Mouse (Mus musculus): ENCODE data around the gene Nck1.
A peak's percentile ranks its signal among the peaks of the same experiment; 100 is the strongest.

The Nck1 gene

DNA sequence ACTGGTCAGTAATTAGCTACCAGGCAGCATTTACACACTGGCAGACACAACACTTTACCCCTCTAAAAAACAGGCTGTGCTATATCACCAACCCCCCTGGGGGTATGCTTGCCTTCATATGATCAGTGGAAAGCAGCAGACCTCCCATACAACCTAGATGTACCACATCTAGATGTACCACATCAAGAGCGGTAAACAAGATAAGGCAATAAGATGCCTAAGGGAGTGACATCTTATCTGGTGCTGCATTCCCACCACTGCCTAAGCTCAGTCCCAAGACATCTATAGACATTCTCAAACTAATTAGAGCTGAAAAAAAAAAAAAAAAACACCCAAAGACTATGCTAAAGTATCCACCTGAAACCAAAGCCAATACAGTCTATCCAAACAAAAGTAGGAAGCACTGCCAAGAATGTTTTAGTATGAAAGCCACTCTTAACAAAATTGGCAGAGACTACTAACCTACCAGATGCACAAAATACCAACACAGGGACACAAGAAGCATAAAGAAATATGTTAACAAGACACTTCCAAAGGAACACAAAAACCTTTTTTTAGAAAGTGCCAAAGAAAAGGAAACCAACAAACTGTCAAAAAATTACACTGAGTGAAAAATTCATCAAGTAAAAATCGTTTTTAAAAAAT, 10.2 kb downstream of the Nck1 start:
- DNase-seq (ENCODE audit: low spot score in 2 of 2) = no peak

DNA sequence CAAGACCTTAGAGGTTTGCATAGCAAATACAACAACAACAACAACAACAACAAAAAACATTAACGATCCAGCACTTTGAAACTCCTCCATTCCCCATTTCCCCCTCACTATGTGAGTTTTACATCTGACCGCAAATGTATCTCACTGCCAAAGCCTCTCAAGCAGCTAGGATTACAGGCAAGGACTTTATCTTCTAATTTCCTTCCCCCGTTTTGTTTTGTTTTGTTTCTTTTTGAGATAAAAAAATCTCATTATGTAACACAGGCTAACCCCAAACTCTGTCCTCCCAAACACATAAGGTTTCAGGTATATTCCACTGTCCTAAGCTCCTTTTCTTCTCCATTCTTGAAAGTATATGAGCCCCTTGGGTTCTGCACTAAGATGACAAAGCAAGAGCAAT, 11.2 kb downstream of the Nck1 start:
- DNase-seq (ENCODE audit: low spot score in 2 of 2) = no peak

DNA sequence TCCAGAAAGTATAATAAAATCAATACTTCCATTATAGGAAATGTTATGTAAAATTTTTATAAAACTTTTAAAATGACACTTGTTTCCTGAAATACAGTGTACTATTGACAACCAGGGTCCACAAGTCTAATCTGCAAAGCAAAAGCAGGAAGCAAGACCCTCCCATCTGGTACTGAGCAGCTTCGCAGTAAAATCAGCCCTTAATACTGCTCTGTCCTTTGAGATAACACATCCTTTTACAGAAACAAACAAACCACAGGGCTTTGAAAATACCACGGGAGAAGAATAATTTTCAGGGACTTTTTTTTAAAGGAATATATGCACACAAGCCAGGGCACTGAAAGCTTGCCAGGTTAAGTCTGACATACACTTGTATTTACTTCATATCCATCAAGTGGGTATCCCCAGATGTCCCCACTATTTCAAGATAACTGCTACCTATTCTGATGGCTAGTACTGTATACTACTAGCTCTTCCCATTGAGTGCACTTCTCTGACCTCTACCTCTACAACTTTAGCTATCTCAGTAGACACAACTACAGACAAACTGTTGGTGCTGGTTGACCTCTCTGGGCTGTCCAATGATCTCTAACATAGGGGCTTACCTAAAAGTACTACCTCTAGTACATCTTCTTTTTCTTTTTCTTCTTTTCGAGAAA, 13.0 kb downstream of the Nck1 start:
- DNase-seq (ENCODE audit: low spot score in 2 of 2) = no peak

DNA sequence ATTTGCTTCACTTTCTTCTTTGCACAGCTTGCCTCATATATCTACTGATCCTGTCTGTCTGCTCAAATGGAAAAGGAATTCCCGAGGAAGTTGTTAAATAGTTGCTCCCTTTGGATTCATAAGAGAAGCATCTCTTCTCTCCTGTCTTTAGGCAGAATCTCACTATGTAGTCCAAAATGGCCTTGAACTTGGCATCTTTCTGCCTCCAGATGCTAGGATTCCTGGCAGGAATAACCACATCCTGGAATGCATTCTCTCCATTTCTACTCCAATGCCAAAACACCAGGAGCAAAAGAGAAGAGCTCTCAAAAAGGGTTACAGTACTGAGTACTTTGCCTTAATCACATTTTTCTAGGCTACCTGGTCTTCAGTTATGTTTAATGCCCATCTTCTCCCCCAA, 14.6 kb downstream of the Nck1 start:
- DNase-seq (ENCODE audit: low spot score in 2 of 2) = no peak

DNA sequence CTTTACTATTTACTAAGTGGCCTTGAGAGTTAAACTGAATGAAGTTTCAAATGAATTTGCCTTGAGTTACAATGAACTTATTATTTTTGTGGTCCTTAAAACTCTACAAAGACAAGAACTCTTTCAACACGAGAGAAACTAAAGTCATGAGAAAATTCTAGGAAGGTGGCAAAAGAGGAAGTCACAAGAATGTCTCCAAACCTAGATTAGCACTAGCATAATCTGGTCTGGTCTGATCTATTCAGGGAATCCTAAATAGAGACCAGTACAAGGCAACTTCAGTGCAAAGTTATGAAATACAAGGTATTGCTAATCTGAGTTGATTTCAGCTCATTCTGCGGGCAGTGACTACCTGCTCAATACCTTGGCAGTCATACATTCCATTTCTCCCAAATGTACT, 20.7 kb downstream of the Nck1 start:
- no peak for DNase-seq (ENCODE audit: low spot score in 2 of 2)

DNA sequence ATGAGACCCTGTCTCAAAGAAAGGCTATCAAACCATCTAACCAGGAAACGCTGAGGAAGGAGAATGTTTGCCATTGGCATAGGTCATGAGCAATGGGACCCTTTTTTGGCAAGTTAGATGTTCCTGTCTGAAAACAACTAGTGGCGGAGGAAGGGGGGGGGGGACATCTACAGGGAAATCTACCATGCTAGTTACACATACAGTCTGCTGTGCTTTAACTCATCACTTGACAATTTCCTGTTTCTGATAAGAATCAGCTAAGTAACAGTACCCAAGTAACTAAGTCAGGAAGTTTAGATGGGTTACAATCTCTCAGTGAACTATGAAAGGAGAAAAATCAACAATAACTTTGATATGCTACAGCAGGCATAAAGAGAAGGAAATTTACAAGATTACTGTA, 23.9 kb downstream of the Nck1 start:
- DNase-seq (ENCODE audit: low spot score in 2 of 2) = no peak

DNA sequence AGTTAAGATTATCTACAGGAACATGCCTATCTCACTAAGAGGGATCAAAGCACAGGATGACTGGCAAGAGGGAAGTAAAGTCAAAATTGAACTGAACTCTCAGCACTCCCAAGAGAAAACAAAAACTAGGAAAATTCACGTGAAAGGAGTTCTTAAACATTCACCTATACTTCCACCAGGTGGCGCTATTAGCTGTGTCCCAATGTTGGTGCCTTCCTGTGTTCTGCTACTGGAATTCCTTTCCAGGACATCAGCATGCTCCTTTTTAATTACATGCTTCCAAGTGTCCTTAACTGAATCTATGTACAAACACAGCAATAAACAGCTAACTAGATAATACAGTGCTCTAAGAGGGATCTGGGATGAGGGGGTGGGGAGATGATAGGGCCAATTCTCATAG, 25.3 kb downstream of the Nck1 start:
- peak in 1 of 2 experiments; percentile 38 for DNase-seq (ENCODE audit: low spot score in 2 of 2)

DNA sequence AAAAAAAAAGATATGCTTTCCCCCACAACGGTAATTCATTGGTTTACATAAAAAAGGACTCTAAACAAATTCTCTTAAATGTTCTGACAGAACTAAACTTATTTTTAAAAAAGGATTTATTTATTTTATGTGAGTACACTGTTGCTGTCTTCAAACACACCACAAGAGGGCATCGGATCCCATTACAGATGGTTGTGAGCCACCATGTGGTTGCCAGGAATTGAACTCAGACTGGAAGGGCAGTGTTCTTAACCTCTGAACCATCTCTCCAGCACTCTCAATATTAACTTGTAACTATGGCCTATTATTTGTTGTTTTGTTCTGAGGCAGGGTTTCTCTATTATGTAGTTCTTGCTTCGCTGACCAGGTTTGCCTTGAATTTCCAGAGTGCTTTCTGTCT, 25.9 kb downstream of the Nck1 start:
- DNase-seq (ENCODE audit: low spot score in 2 of 2) = no peak

DNA sequence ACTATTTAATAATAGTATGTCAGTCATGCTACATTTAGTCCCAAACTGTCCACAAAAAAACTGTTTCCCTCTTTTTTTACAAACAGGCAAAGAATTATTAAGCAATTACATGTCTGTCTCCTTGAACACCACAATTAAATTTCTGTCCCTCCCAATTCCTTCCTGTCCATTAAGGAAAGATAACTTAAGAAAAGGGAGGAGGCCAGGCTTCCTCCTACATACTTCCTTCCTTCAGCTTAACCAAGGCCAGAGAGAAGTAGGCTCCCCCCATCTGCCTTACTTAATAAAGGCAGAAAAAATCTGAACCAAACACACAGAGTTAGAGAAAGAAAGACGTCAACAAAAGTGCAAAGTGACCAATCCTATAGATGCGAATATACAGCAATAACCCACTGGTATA, 38.4 kb downstream of the Nck1 start:
- no peak for DNase-seq (ENCODE audit: low spot score in 2 of 2)

DNA sequence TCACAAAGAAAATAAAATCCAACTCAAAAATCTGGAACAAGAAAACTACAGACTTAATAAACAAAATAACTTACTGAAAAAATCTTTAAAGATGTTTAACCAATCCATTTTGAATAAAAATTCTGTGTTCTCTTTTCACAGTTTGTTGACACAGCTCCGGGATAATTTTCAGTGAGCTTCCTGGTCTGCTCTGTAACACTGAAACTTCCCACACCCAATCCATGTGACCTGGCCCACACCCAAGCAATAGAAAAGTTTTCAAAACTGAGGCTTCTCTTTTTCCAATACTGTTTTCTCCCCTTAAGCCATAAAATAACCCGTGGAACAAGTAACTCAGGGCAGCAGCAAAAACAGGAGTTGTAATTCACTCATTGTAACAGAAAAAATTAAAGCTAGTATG, 39.3 kb downstream of the Nck1 start:
- DNase-seq (ENCODE audit: low spot score in 2 of 2) = no peak

DNA sequence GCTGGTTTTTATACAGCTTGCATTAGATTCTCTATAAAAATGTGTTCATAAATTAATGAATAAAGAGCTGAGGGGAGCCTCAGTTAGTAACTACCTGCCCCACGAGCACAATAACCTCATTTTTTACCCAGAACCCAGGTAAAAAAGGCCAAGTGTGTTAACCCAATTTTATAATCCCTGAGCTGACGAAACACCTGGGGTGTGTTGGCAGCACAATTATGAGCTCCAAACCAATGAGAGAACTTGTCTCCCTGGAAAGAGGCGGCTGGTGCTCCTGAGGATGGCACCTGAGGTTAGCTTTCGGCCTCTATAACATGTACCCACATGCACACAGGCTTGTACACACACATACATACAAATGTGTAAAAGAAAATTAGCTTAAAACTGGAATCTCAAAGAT, 40.4 kb downstream of the Nck1 start:
- DNase-seq (ENCODE audit: low spot score in 2 of 2) = no peak

DNA sequence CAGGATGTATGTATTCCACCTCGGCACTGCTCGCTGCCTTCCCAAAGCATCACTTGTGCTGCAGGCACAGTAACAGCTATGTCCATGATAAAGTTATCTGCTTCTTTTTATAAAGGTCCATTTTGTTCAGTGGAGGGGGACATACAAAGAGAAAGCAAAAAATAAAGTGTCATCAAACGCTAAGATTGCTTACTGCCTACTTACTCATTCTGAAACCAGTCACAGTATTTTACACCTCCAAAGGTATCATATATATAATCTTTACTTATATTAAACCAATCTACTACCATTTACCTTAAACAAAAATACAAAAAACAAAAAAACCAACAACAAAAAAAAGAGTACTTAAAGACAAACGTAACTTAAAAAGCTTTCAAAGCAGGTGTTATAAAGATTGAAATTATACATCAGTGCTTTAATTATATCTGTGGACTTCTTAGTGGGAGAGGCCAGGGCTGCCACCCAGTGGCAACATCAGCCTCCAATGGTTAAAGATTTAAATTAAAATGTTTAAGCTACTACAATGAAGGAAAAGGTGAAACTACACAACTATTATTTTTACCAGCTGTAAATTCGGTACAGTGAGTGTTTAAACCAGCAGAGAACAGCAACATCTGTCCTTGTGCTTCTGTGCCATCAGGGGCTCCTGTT, 52.2 kb downstream of the Nck1 start:
- DNase-seq (ENCODE audit: low spot score in 2 of 2) = no peak

DNA sequence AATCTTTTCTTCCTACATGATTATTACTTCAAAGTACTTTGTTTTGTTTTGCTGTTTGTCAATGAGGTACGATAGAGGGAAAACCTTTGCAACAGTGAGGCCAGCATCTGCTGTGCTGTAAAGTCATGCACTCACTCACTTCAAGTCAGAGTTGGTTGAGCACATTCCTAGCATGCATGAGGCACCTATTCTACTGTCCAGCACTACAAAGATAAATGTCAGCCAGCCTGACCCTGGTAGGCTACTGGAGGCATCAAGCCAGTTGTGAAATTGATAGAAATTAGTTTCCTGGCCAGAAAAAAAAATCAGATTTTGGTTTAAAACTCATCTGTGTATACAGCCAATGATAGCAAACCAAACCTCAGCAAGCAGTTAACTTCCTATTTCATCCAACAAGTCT, 54.5 kb downstream of the Nck1 start:
- no peak for DNase-seq (ENCODE audit: low spot score in 2 of 2)

DNA sequence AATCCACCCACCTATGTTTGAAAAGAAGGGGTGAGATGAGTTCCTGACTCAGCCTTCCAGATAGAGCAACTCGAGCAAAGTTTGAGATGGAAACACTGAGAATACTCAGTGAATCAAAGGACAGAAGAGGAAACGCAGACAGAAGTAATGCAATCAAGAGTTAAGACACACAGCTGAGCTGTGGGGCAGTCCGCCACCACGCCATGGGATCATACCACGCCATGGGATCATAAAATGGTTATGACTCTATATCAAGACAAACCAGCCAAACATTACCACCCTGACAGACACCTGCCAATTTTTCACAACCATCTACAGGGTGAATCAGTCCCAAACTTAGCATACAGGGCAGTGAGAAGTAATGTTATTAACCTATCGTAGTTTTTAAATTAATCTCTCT, 57.0 kb downstream of the Nck1 start:
- no peak for DNase-seq (ENCODE audit: low spot score in 2 of 2)

DNA sequence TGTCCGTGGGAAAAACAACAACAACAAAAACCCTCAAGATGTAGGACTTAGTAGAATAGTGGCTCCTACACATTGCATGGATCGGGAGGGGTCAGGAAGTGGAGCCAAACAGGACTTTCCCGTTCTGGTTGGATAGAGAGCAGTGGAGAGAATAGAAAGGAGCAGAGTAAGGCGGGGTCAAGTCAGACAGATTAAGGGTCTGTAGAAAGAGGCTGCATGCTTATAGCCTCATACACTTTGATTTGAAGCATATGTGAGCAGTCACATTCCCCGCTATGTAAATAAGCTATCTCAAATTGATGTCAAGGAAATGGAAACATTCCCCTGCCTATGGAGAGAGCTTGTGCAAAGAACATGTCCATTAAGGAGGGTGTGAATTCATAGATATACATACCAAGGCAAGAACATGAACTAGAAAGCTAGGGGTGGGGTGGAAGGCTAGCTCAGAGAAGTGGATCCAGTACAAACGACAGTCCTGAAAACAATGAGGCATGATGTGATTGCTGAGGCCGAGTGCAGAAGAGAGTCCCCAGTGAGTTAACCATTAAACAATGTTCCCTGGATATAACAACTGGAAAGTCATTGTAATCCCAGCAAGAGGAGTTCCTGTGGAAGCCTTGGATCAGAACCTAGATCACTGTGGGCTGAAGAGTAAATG, 57.7 kb downstream of the Nck1 start:
- no peak for DNase-seq (ENCODE audit: low spot score in 2 of 2)

DNA sequence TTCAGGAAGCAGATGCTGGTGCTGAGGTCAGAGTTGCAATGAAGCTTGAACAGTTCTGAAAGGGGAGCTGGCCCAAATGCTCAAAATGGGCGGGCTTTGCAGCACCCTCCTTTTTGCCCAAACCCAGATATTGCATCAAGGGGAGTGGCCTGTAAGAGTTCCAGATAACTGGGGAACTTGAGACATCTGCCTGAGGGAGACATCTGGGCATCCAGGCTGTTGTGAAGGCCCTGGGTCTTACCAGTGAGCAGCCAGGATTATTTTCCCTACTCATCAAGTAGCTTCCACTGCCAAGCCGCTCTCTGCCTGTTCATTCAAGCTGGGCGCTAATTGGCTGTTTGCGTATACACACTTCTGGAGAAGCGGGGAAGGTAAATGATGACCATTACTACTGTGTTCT, 59.5 kb downstream of the Nck1 start, which contains the start of gene Il20rb:
Gene Il20rb (minus strand): TSS at position 358 of the 400 bp plus-strand sequence.
- DNase-seq (ENCODE audit: low spot score in 2 of 2) = no peak

DNA sequence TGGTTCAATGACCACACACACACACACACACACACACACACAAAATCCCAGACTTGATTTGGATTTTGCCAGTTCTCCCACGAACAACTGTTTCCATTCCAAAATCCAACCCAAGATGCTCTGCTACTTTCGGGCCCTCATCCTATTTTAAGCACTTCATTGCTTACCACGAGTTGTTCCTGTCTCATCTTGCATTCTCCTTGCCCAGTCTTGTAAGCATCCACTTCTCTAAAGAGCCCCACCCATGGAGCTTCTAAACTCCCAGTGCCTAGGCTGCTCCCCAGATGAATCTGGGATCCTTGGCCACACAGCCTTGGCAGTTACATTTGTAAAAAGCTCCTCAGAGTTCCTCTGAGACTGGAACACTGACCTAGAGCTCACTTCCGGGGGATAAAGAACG, 62.6 kb downstream of the Nck1 start:
- DNase-seq (ENCODE audit: low spot score in 2 of 2) = no peak

DNA sequence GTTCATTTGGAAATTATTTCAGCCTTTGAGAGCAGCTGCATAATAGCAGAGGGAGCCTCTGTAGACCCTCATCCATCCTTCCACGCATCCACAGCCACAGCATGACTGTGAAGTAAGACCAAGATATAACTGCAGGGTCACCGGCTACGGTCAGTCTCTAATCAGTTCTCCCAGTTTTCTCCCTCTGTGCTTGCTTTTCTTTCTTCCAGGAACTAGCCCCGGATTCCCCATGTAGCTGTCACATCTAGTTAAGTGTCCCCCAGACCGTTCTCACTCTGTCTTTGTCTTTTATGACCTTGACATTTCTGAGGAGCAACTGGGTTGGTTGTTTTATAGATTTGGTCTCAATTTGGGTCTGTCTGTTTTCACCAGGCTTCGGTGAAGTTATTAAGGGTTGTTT, 64.3 kb downstream of the Nck1 start:
- no peak for DNase-seq (ENCODE audit: low spot score in 2 of 2)

DNA sequence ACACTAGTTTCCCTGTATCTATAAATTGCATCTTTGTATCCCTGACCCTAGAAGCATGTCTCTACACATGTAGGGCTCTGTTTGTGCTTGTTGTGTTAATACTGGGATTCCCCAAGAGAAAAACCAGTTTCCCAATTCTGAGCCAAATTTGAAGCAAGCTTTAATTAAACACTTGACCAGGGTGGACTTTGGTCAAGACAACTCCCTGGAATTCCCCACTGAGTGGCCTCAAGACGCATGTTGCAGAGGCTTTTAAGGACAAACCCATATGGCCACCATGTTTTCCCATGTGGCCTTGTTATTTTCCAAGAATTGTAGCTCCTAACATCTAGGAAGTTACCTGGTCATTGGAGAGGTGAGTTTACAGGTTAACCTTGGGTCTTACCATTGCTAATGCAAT, 71.9 kb downstream of the Nck1 start:
- no peak for DNase-seq (ENCODE audit: low spot score in 2 of 2)

DNA sequence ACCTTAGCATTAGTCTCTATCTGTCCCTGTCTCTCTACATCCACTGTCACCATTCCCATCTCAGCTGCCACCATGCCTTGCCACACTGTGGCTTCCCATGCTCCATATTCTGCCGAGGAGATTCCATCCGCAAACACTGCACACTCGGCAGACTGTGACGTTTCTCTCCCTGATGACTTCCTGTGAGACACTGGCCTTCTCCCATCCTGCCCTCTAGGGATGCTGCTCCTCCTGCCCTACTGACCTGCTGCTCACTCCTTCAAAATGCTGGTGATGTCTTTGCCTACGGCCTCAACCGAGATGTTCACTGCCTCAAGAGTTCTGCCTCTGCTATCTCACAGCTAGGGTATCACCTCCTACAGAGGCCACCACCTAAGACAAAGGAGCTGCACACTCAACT, 72.6 kb downstream of the Nck1 start:
- no peak for DNase-seq (ENCODE audit: low spot score in 2 of 2)

DNA sequence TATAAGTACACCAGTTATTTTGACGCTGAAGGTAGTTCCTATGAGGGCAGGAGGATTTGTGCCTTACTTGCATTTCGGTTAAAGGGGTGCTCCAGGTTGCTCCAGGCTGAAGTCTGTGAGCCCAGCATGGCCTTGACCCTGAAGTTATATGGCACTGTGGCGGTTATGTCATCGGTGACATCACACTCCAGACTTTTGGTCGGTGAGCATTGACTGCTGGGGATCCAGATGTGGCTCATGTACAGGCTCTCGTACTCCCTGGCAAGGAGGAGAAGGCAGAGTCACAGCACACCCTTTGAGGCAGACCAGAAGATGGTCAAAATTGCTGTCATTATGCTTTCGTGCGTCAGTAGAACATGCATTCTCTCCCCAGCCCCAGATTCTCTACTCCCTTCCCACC, 73.0 kb downstream of the Nck1 start:
- DNase-seq (ENCODE audit: low spot score in 2 of 2) = no peak

DNA sequence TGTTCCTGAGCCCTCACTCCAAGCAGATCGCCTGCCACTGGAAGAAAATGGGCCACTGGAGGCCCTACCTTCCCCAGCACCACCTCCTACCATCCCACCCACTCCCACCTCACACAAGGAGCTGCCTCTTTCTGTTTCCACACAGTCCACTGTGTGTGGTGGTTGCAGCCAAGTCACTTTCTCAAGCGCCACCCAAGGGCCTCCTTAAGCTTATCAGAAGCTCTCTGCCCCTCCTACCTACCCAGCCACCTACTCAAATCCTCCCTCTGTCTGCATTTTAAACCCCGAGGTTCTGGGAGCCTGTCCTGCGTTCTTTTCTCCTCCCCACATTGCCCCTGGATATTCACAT, 74.4 kb downstream of the Nck1 start:
- no peak for DNase-seq (ENCODE audit: low spot score in 2 of 2)
